Mouse (Mus musculus): Measurements from ENCODE around the gene Nxnl1.

Gene Nxnl1

DNA sequence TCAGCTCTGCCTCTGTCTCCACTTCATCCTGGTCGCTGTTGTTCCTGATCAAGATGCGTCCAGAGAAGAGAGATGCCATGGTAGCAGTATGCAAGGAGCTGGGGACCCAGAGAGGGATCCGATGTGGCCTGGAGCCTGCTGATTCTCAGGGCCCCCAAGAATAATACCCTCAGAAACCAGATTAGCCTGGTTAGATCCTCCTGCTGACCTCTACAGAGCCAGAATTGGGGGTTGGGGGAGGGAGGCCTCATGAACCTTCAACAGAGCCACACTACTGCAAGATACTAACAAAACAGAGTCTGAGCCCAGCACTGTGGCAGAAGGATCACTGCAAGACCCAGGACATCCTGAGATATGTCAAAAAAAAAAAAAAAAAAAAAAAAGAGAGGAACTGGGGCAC, at the start of gene Nxnl1:
Gene Nxnl1, minus strand, starts transcription at position 101 of the 400 bp plus-strand sequence.
- no peak for DNase-seq (ENCODE audit: low read depth, low spot score)

GRCm38 (mm10) chr8:71613418-71613817, 47.0 kb upstream of the Nxnl1 start:
- peak; percentile 41 for DNase-seq (ENCODE audit: low read depth, low spot score)

- DNase-seq (ENCODE audit: low read depth, low spot score), result no peak
Measured at GRCm38 (mm10) chr8:71612141-71612540, 45.7 kb upstream of the Nxnl1 start.

DNA sequence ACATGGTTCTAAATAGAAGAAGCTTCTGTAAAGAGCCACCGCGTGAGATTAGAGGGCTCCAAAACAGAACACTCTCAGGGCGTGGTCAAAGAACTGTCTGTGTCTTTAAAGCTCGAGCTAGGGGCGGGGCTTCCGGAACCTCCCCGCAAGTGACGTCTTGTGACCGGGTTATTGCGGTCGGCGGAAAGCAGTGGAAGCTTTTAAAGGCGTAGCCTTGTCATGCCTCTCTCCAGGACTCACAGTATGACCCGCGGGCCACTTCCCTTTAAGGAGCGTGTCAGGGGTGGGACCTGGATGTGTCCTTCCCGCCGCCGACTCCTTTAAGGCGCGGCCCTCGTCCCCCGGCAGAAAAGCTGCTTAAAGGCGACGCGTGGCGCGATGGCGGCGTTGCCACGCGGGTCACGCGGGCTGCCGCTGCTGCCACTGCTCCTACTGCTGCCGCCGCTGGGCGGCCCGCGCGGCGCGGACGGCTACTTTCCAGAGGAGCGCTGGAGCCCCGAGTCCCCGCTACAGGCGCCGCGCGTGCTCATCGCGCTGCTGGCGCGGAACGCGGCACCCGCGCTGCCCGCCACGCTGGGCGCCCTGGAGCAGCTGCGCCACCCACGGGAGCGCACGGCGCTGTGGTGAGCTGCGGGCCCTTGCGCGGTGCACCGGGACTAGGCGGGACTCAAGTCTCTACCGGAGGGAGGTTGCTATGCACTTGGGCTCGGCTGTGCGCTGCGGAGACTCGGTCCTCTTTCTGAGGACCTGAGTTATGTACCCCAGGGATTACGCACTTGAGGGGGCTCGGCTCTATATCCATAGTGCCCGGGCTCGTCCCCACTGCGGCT, 44.6 kb upstream of the Nxnl1 start, which contains the start of gene Colgalt1:
Gene Colgalt1, plus strand, starts transcription at position 177 of the 830 bp plus-strand sequence.
- DNase-seq (ENCODE audit: low read depth, low spot score), result peak; percentile 98

DNA sequence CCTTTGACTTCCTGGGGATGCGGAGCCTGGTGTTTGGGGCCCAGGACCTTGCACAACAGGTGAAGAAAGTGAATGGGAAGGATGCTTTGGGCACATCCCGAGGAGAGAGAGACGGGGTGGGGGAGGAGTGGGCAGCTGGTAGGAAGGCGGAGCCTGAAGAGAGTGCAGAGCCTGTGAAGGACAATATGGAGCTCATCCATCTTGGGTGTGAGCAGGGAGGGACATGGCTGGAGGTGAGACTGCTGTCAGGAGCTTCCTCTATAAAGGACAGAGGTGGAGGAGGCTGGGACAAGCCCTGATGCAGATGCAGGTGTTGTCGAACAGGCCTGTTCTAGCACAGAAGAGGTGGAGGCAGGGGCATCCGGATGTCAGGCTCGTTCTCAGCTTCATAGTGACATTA, 37.6 kb upstream of the Nxnl1 start:
- no peak for DNase-seq (ENCODE audit: low read depth, low spot score)

DNA sequence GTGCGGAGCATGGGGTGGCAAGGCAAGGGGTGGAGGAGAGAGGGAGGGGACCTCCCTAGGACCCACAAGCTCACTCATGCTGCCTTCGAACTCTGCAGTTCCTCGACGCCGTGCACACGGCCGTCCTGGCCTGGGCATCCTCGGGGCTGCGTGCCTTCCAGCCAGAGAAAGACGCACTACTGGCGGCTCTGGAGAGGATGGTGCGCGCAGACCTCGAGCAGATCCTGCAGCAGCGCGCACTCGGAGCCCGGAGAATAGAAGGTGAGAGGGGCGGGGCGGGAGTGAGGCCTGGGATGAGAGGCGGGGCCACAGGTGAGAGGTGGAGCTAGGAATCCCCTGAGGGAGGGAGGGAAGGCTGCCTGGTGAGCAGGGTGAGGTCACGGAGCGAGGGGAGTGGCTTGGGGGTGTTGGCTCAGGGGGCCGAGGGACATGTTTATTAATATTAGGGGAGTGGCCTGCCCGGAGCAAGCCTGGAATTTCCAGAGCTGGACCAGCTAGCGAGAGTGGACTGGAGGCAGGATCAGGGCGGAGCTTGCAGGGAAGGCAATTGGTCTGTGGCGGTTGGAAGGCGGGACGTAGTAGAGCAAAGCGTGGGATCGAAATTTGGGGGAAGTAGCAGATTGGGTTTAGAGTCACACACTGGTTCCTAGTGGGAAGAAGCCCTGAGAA, 36.4 kb upstream of the Nxnl1 start:
- DNase-seq (ENCODE audit: low read depth, low spot score), result no peak

GRCm38 (mm10) chr8:71601939-71602665, 35.7 kb upstream of the Nxnl1 start:
- DNase-seq (ENCODE audit: low read depth, low spot score), result no peak

- DNase-seq (ENCODE audit: low read depth, low spot score), result no peak
Measured at GRCm38 (mm10) chr8:71598841-71599240, 32.4 kb upstream of the Nxnl1 start.

DNA sequence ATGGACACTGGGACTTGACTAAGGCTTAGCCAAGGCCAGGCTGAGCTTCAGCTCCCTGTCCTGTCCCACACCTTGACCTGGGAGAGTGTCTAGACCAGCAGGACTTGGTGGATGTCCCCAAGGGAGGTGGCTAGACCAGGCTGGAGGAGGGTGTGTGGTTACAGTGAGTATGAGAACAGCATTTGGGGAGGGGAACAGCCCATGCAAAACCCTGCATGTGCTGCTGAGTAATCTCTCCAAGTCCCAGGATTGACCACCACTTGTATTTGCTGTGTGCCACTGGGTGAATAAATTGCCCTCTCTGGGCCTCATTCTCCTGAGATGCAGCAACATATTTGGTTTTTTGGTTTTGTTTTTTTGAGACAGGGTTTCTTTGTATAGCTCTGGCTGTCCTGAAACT, 32.0 kb upstream of the Nxnl1 start:
- DNase-seq (ENCODE audit: low read depth, low spot score), result peak; percentile 20

GRCm38 (mm10) chr8:71597451-71597850, 31.1 kb upstream of the Nxnl1 start, which contains the start of gene Fam129c:
Gene Fam129c (plus strand): TSS chr8:71597648.
- peak; percentile 91 for DNase-seq (ENCODE audit: low read depth, low spot score)

- peak; percentile 87 for DNase-seq (ENCODE audit: low read depth, low spot score)
Measured at GRCm38 (mm10) chr8:71596798-71597197, 30.4 kb upstream of the Nxnl1 start.

- no peak for DNase-seq (ENCODE audit: low read depth, low spot score)
Measured at GRCm38 (mm10) chr8:71596384-71596783, 30.0 kb upstream of the Nxnl1 start.

GRCm38 (mm10) chr8:71595862-71596261, 29.5 kb upstream of the Nxnl1 start:
- peak; percentile 89 for DNase-seq (ENCODE audit: low read depth, low spot score)

GRCm38 (mm10) chr8:71594324-71594722, 27.9 kb upstream of the Nxnl1 start:
- DNase-seq (ENCODE audit: low read depth, low spot score), result no peak

DNA sequence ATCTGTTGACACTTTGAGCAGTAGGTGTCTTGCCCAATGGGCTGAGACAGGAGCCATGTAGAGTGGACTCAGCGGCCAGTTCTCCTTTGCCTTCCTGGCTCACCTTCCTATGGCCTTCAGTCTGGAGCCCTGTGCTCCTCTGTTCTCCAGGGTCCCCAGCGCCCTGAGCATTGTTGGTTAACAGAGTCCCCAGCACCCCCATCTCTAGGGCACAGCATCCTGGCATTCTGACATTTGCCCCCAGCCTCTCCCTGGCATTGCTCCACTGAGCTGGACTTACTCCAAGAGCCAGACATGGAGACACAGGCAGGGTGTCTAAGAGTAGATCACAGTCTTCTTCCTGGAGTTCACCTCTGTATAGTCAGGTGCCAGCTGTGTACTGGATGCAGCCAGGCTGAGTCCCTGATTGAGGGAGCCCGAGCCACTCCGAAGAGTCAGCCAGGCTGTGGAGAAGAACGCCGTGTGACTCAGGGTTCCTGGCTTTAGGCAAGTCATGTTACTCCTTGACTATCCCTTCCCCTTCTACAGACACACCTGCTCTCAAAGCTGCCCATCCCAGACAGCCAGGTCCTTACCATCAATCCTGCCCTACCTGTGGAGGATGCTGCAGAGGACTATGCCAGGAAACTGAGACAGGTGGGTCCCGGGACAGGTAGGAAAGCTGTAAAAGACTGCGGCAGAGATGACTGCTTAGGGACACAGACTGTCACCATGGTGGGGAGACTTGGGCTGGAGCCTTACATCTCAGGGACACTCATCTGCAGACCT, 27.3 kb upstream of the Nxnl1 start:
- no peak for DNase-seq (ENCODE audit: low read depth, low spot score)

GRCm38 (mm10) chr8:71592374-71593170, 26.2 kb upstream of the Nxnl1 start:
- DNase-seq (ENCODE audit: low read depth, low spot score), result peak; percentile 52

DNA sequence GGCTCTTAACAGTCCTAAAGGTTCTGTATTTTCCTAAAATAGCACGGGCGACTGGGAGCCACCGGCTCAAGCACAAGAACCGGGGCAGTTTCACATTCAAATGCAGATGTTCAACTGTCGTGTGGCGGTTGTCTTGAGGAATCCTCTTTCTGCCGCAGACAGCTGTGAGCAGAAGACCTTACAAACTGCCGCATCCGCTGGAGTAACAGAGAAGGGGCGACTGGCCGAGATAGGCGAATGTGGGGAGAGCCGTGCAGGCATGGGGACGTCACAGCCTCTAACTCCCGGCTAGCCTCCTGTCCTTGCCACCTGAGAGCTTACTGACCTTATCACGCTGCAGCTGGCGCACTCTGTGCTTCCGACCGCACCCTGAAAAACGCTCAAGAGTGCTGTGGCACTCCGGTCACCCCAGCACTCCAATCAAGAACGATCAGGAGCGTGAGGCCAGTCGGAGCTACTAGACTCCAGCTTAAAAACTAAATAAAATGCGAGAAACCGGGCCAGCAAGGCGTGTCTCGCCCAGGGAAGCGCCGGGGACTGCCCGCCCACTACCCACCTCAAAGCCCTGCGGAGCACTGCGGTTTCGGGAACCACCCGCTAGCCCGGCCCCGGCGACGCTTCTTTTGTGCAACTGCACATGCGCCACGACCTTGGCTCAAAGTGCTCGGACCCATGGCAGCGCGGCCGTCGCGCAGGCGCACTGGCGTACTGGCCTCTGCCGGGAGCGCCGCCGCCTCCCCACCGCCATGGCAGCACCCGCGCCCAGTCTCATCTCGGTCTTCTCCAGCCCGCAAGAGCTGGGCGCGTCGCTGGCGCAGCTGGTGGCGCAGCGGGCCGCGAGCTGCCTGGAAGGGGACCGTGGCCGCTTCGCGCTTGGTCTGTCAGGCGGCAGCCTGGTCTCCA, 25.3 kb upstream of the Nxnl1 start, which contains the start of gene Pgls:
Gene Pgls, plus strand, starts transcription at position 706 of the 903 bp plus-strand sequence.
- peak; percentile 97 for DNase-seq (ENCODE audit: low read depth, low spot score)

DNA sequence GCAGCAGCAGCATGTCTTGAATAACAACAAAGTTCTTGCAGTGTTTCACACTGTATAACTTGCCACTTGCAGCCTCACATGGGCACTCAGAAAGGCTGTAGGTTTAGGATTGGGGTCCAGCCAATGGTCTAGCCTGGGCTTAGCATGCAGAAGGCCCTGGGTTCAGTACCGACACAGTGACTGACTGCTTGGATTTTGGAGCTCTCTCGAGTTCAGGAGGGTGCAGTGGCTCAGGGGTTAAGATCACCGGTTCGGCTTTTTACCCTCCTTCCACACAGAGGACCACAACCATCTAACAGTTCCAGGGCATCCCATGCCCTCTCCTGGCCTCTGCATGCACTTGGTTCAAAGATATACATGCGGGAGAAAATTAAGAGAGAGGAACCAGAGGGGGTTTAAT, 24.6 kb upstream of the Nxnl1 start:
- no peak for DNase-seq (ENCODE audit: low read depth, low spot score)

- no peak for DNase-seq (ENCODE audit: low read depth, low spot score)
Measured at GRCm38 (mm10) chr8:71588762-71589161, 22.4 kb upstream of the Nxnl1 start.

Measured in A20 (cell line).